Mouse (Mus musculus) lung, adult 2 months (tissue): ENCODE results near the gene Gucy2d. TPM values are rescaled to one million over a fixed set of nuclear protein-coding genes. Genes with fewer than 3 reads are reported as not detected.

Experiments
- DNase-seq: peaks from one replicate; pipeline ENCODE4 v3.0.0; 2022
- H3K4me1 ChIP-seq: fragments of 200-500 bp; 2 replicates; pipeline ENCODE4 v1.6.1; 2011; ENCODE audit warnings: low read length; ENCODE audit not compliant: control insufficient read depth, insufficient read depth
- H3K4me3 ChIP-seq: fragments of 200-500 bp; replicated peaks from 2 replicates; pipeline ENCODE3; 2011; ENCODE audit warnings: low read depth, mild to moderate bottlenecking, control low read depth, low read length; ENCODE audit errors: extremely low read depth
- CTCF ChIP-seq: fragments of 200-500 bp; IDR thresholded peaks from 2 replicates; pipeline ENCODE4 v1.5.1; 2011; ENCODE audit warnings: mild to moderate bottlenecking, low read length, control low read depth; ENCODE audit not compliant: insufficient read depth
- POLR2A ChIP-seq: fragments of 200-500 bp; IDR thresholded peaks from 2 replicates; pipeline ENCODE4 v1.6.1; 2011; ENCODE audit warnings: low read depth, mild to moderate bottlenecking, control low read depth, low read length, borderline replicate concordance; ENCODE audit errors: extremely low read depth
- WGBS: fragments of 180-500 bp; shearing (Covaris S2); methylation state at CpG from one replicate; pipeline ENCODE4 v1.1.7; 2018; 5-methylcytosine and 5-hydroxymethylcytosine counted together
- polyA plus RNA-seq: library from polyadenylated mRNA; depleted of rRNA; stranded (reverse); fragments of >200 nt; gene quantifications from 2 replicates; pipeline ENCODE4 v1.2.3, GENCODE M21; 2012

Gene Gucy2d
- polyA plus RNA-seq, 1 experiment, result 0.04 TPM

- TF ChIP-seq POLR2A, result no peak
- TF ChIP-seq CTCF, result no peak
- peaks cover 7% of the 10 kb centered on the region; the same call in 1 of the 2 replicates for H3K4me1 ChIP-seq
- 94% methylated on average over 11 of the region's 11 CpGs for WGBS
- H3K4me3 ChIP-seq, result no peak overlapping the region
- no peak for DNase-seq
Observed at GRCm38 (mm10) chr7:98487202-98487980, 47.2 kb downstream of the Gucy2d start.

GRCm38 (mm10) chr7:98488398-98489130 is 48.3 kb downstream of the Gucy2d start:
- no peak for DNase-seq
- Histone ChIP-seq H3K4me1 (no peaks in the 10 kb centered on the region), H3K4me3 (no peak overlapping the region)
- WGBS, result 85% methylated on average over 13 of the region's 13 CpGs
- TF ChIP-seq CTCF (no peak), POLR2A (no peak)

- TF ChIP-seq CTCF (no peak), POLR2A (no peak)
- WGBS, result 54% methylated on average over 6 of the region's 6 CpGs
- H3K4me3 ChIP-seq, result peak within 1 kb of the TSS; percentile 63
- H3K4me1 ChIP-seq, result peaks cover 5% of the 10 kb centered on the region; the same call in 1 of the 2 replicates
- no peak for DNase-seq
Observed at GRCm38 (mm10) chr7:98489131-98489530, 48.9 kb downstream of the Gucy2d start, which contains the start of gene Lrrc32. TSS of gene Lrrc32 (plus strand) at chr7:98489283.

- Histone ChIP-seq H3K4me3 (peak overlapping the region; percentile 63), H3K4me1 (peaks cover 5% of the 10 kb centered on the region; the same call in 1 of the 2 replicates)
- under 1% methylated on average over 50 of the region's 50 CpGs for WGBS
- DNase-seq, result peak; percentile 71
- TF ChIP-seq POLR2A (peak; percentile 35; the same call in 1 of the 2 replicates), CTCF (no peak)
Observed at GRCm38 (mm10) chr7:98489623-98490084, 49.4 kb downstream of the Gucy2d start.

GRCm38 (mm10) chr7:98490328-98490727 is 50.1 kb downstream of the Gucy2d start:
- whole genome bisulfite sequencing, result 35% methylated on average over 4 of the region's 4 CpGs
- Histone ChIP-seq H3K4me3 (peak overlapping the region; percentile 54), H3K4me1 (peaks cover 5% of the 10 kb centered on the region; the same call in 1 of the 2 replicates)
- TF ChIP-seq CTCF, result no peak
- TF ChIP-seq POLR2A, result no peak
- no peak for DNase-seq

- no peak for TF ChIP-seq POLR2A
- TF ChIP-seq CTCF, result no peak
- peaks cover 7% of the 10 kb centered on the region; the same call in 1 of the 2 replicates for H3K4me1 ChIP-seq
- WGBS, result 82% methylated on average over 6 of the region's 6 CpGs
- peak overlapping the region; percentile 54 for H3K4me3 ChIP-seq
- DNase-seq, result no peak
Observed at GRCm38 (mm10) chr7:98490911-98491310, 50.7 kb downstream of the Gucy2d start.

- TF ChIP-seq CTCF (no peak), POLR2A (no peak)
- no peak for DNase-seq
- peaks cover 10% of the 10 kb centered on the region; the same call in 1 of the 2 replicates for H3K4me1 ChIP-seq
- 52% methylated on average over 9 of the region's 9 CpGs for WGBS
- H3K4me3 ChIP-seq, result peak overlapping the region; percentile 60
Observed at GRCm38 (mm10) chr7:98491451-98492200, 51.4 kb downstream of the Gucy2d start.

GRCm38 (mm10) chr7:98492331-98492730 is 52.1 kb downstream of the Gucy2d start:
- 64% methylated on average over 5 of the region's 5 CpGs for WGBS
- H3K4me1 ChIP-seq, result peaks cover 10% of the 10 kb centered on the region; the same call in 1 of the 2 replicates
- TF ChIP-seq POLR2A (no peak), CTCF (no peak)
- peak overlapping the region; percentile 60 for H3K4me3 ChIP-seq
- no peak for DNase-seq

GRCm38 (mm10) chr7:98493307-98493706 is 53.1 kb downstream of the Gucy2d start:
- TF ChIP-seq CTCF, result no peak
- TF ChIP-seq POLR2A, result 0 out of 2 replicates have a peak, but pooled peaks have one; percentile 13
- WGBS, result 60% methylated on average over 2 of the region's 2 CpGs
- Histone ChIP-seq H3K4me1 (peaks cover 10% of the 10 kb centered on the region; the same call in 1 of the 2 replicates), H3K4me3 (no peak overlapping the region)
- DNase-seq, result no peak
